Mouse (Mus musculus) skeletal muscle tissue, postnatal 0 days (tissue): ENCODE data around the gene Olfr1446. TPM values are rescaled to one million over a fixed set of nuclear protein-coding genes. Genes with fewer than 3 reads are reported as not detected.

Source experiments
- polyA plus RNA-seq: library from polyadenylated mRNA; unstranded; fragments of >200 nt; fragmentation: Nextera tagmentation; extraction: Ambion mirVana; gene quantifications from 2 replicates; pipeline ENCODE4 v1.2.1, GENCODE M21; 2015

The Olfr1446 gene
- not detected in 2 replicates for polyA plus RNA-seq

GRCm38 (mm10) chr19:12893424-12893823, at the start of gene Olfr1446:
Olfr1446 (minus strand) TSS chr19:12893524.

DNA sequence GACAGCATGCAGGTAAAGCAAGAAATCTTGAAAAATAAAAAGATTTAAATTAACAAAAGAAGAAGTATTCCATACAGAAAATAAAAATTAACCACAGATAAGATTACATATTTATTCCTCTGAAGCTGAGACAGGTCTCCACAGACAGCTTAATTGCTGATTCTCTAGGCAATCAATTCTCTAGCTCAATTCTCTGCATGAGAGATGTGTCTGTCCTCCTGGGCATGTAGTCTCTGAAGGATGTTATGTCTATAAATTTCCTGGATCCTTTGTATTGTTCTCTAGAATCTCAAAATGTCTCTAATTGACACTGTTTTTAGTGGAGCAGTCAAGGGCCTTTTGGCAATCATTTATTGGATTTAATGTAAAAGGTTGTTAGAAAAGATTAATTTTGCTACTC, 37.2 kb upstream of the Olfr1446 start, which contains the start of gene Olfr1449:
Gene Olfr1449 (plus strand): TSS at position 301 of the 400 bp plus-strand sequence.

GRCm38 (mm10) chr19:12924319-12924718, 31.0 kb upstream of the Olfr1446 start, which contains the start of gene Olfr1448:
Olfr1448 (minus strand) TSS chr19:12924419.

GRCm38 (mm10) chr19:12903643-12904042, 10.3 kb upstream of the Olfr1446 start, which contains the start of gene Olfr1447:
Olfr1447 (minus strand) TSS chr19:12903743.

DNA sequence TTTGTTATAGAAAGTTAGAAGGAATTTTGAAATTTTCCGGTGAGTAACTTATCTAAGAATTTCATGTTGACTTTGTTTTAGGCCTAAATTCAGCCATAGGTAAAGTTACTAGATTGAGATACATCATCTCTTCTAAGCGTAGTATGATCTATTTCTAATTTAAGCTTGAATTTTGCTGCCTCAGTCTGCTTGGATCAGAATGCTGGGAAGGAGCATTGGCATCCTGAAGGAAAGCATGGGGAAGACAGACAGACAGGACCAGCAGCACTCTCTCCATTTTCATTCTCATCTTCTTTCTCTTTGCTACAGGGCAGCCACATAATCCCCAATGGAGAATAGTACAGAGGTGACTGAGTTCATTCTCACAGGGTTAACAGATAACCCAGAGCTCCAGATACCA, 9.8 kb downstream of the Olfr1446 start, which contains the start of gene Olfr1445:
Gene Olfr1445 (plus strand): TSS at position 301 of the 400 bp plus-strand sequence.

DNA sequence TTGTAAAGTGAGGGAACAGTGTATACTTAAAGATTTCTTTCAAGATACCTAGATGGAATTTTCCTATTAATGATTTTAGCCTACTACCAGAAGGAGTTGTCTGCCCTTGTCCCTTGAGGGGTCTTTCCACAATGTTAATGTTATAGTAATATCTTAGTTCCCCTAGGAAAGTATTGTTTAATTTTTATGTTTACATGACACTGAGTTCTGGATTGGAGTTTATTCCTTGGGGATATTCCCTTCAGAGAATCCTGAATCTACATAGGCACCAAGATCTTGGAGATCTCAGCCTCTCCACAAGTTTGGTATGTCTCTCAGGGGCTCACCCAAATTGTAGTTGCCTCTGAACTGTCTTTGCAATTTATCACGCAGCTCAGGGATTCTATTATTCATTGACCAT, 36.3 kb downstream of the Olfr1446 start, which contains the start of gene Olfr1444:
Gene Olfr1444 (plus strand): TSS at position 301 of the 400 bp plus-strand sequence.

DNA sequence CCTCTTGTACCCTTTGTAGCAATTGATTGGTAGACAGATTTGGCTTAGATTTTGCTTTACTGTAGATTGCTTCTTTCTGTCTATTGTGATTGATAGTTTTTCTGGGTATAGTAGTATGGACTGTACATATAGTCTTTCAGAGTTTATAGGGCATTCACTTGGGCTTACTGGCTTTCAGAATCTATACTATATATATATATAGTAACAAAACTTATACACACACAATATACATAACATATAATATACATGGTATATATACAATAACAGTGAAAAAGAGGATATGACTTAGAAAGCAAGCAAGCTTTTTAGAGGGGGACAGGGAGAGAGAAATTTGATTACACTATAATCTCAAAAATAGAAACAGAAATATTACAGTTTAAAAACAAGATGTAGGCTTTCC, 46.9 kb downstream of the Olfr1446 start, which contains the start of gene Gm5244:
Gene Gm5244 (plus strand): TSS at position 301 of the 400 bp plus-strand sequence.

Other genes starting within 250 kb of the Olfr1446 start
- not detected in 2 replicates for gene Olfr1442, start 223.1 kb downstream of the Olfr1446 start, polyA plus RNA-seq
- gene Olfr1443, start 215.4 kb downstream of the Olfr1446 start, polyA plus RNA-seq: not detected in 2 replicates
- not detected in 2 replicates for gene Keg1, start 197.7 kb downstream of the Olfr1446 start, polyA plus RNA-seq
- 0.16 and 0.63 TPM in 2 replicates for gene Cntf, start 127.9 kb downstream of the Olfr1446 start, polyA plus RNA-seq
- gene Zfp91, start 97.4 kb downstream of the Olfr1446 start, polyA plus RNA-seq: 10.3 and 11.7 TPM in 2 replicates
- 3.0 and 3.6 TPM in 2 replicates for gene Lpxn, start 97.3 kb downstream of the Olfr1446 start, polyA plus RNA-seq
- gene Gm5244, start 46.8 kb downstream of the Olfr1446 start, polyA plus RNA-seq: not detected in 2 replicates
- gene Olfr1444, start 36.2 kb downstream of the Olfr1446 start, polyA plus RNA-seq: not detected in 2 replicates
- not detected in 2 replicates for gene Olfr1445, start 9.7 kb downstream of the Olfr1446 start, polyA plus RNA-seq
- not detected in 2 replicates for gene Olfr1447, start 10.2 kb upstream of the Olfr1446 start, polyA plus RNA-seq
- gene Olfr1448, start 30.9 kb upstream of the Olfr1446 start, polyA plus RNA-seq: not detected in 2 replicates
- gene Olfr1449, start 37.3 kb upstream of the Olfr1446 start, polyA plus RNA-seq: not detected in 2 replicates
- gene Olfr1450, start 56.7 kb upstream of the Olfr1446 start, polyA plus RNA-seq: not detected in 2 replicates
- gene Olfr1451, start 101.5 kb upstream of the Olfr1446 start, polyA plus RNA-seq: not detected in 2 replicates
- not detected in 2 replicates for gene Olfr1453, start 134.8 kb upstream of the Olfr1446 start, polyA plus RNA-seq
- not detected in 2 replicates for gene Olfr1454, start 167.1 kb upstream of the Olfr1446 start, polyA plus RNA-seq
- gene Olfr1457, start 204.4 kb upstream of the Olfr1446 start, polyA plus RNA-seq: not detected in 2 replicates
- gene Olfr1458, start 213.3 kb upstream of the Olfr1446 start, polyA plus RNA-seq: not detected in 2 replicates